Mouse (Mus musculus) sigmoid colon, adult 10 weeks (tissue): ENCODE data around the gene Nmur1. TPM values are rescaled to one million over a fixed set of nuclear protein-coding genes. Genes with fewer than 3 reads are reported as not detected.

Experiments
- polyA plus RNA-seq: library from polyadenylated mRNA; stranded (reverse); fragments of 350-450 nt; fragmentation: Illumina TruSeq; extraction: RNeasy Lipid Tissue Mini Kit (QIAGEN cat#74804); gene quantifications from one replicate; pipeline ENCODE4 v1.2.3, GENCODE M21; 2014; ENCODE audit warnings: low read depth, low replicate concordance

The Nmur1 gene
- not detected for polyA plus RNA-seq

GRCm38 (mm10) chr1:86426128-86426527 is at the start of gene Nmur1, which contains the start of gene Tex44:
Gene Nmur1 (minus strand): TSS chr1:86426228.
Gene Tex44 (plus strand): TSS chr1:86426329.

DNA sequence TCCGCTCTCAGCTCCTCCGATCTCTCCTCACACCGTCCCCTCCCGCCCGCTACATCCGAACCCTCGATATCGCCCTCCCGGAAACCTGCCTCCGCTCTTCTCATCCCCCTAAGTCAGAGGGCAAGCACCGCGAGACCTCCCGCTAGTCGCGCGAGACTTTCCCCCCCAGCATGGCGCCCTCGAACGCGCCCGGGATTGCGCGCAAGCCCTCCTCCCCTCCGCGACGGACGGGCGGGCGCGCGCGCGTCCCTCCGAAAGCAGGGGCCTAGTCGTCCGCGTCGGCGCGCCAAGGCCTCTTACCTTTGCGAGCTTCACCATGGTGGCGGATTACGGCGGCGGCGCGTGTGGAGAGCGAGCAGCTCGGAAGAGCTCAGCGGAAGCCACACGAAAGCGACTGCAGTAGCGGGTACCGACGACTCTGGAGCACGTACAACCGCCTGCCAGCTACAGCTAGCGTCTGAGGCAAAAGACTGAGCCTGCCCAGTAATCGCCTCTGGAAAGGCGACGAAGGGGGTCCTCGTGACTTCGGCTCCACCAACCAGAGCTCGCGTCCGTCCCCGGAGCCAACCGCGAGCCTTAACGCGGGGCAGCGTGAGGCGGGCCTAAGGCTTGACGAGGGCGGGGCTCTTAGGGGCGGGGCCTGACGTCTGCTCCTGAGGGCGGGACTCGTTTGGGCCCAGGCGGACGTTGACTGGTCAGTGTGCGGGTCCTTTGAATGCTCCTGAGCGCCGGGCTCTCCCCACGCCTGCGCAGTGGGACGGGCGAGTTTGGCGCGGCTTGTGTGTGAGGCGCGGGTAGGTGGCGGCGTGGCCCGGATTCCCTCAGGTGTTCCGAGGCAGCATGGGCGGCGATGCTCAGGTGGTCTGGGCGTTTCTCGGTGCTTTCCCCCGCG is 66.9 kb downstream of the Nmur1 start, which contains the start of gene Ncl:
Gene Ncl (minus strand): TSS at position 495 of the 892 bp plus-strand sequence.

Other genes with a start within 250 kb of the Nmur1 start
- gene B3gnt7, start 123.4 kb downstream of the Nmur1 start, polyA plus RNA-seq = 53.5 TPM
- 363 TPM for gene Ncl, start 66.8 kb downstream of the Nmur1 start, polyA plus RNA-seq
- gene Tex44, start 101 bp upstream of the Nmur1 start, polyA plus RNA-seq = not detected
- gene Ptma, start 100.5 kb upstream of the Nmur1 start, polyA plus RNA-seq = 1,773 TPM
- 22.4 TPM for gene Pde6d, start 156.4 kb upstream of the Nmur1 start, polyA plus RNA-seq
- gene Cops7b, start 156.7 kb upstream of the Nmur1 start, polyA plus RNA-seq = 5.0 TPM
- gene Nppc, start 244.3 kb upstream of the Nmur1 start, polyA plus RNA-seq = not detected